Mouse (Mus musculus) frontal cortex, postnatal 14 days (tissue): ENCODE measurements around the gene Ptma.
A peak's percentile ranks its signal among the peaks of the same experiment; 100 is the strongest.
"Not testable (repeated sequence)": the region's sequence is repeated elsewhere in the genome, so short reads cannot be mapped to it uniquely, and the experiment has no call there.

ENCODE experiments used
- DNase-seq, 2 experiments: peaks; one replicate each; pipeline ENCODE4 v3.0.0; 2022; ENCODE audit warnings: low spot score in 2 of 2

Gene Ptma

GRCm38 (mm10) chr1:86526116-86526788, at the start of gene Ptma:
Gene Ptma (plus strand): TSS chr1:86526726.
- peak; percentile 99 to 100 for DNase-seq

GRCm38 (mm10) chr1:86477738-86478285, 48.7 kb upstream of the Ptma start:
- DNase-seq = no peak

GRCm38 (mm10) chr1:86479099-86479825, 47.3 kb upstream of the Ptma start:
- no peak for DNase-seq

GRCm38 (mm10) chr1:86480288-86480687, 46.2 kb upstream of the Ptma start:
- DNase-seq = no peak

DNA sequence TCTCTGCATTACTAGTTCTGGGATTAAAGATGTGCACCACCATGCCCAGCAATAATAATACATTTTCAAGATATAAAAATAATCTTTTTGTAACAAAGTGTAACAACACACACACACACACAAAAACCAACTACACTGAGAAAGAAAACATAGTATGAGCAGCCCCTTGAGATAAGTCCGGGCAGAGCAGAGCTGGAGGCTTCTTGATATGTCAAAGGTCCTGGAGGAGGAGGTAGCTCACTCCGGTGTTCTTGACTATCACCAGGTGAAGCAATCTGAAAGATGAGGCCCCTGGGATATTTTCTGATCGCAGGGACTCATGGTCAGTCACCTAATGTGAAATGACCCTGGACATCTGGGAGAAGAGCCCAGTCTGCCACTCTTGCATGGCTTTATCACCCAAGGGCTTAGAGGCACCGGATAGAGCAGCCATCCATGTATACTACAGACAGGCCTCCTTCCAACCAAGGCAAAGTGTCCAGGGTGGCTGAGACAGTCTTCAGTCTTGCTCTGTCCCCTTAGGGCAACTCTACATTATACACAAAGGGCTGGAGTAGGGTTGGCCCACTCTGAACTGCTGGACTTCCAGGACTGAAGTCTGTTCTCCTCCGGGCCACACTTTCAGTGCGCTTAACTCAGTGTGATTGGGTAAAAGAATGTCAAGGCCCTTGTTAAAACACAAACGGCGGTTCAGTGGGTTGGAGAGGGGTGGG, 45.6 kb upstream of the Ptma start:
- no peak for DNase-seq

GRCm38 (mm10) chr1:86481468-86481867, 45.1 kb upstream of the Ptma start:
- no peak for DNase-seq

GRCm38 (mm10) chr1:86482288-86482687, 44.2 kb upstream of the Ptma start:
- no peak for DNase-seq

DNA sequence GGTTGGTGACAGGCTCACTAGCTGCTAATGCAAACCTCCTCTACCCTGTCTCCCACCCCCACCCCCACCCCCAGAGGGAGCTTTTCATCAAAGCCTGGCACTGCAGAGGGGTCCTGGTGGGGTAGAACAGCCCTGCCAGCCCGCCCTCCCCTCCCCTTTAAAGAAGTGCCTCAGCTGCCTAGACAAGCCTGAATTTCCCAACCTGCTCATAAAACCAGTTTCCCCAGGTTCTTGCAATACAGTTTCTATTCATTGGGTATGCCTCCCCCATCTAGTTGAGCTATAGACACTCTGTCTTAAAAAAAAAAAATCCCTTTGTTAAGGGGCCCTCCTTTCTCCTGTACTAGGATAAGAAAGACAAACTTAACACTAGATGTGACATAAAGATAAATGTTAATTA, 43.8 kb upstream of the Ptma start:
- DNase-seq = no peak

DNA sequence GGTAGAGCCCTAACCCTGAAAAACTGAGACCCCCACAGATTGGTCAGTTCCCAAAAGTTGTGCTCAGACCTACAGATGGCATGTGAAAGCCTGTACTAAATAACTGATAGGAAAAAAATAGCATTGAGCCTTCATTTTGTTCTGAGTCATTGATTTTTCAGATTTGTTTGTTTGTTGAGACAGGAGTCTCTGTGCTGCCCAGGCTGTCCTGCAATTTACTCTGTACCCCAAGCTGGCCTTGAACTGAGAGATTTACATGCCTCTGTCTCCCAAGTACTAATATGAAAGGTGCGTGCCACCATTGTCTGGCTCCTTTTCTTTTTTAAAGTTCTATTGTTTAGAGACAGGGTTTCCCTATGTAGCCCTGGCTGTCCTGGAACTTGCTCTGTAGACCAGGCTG, 41.2 kb upstream of the Ptma start:
- no peak for DNase-seq

GRCm38 (mm10) chr1:86485858-86486257, 40.7 kb upstream of the Ptma start:
- DNase-seq = not testable (repeated sequence)

GRCm38 (mm10) chr1:86486703-86487294, 39.7 kb upstream of the Ptma start:
- DNase-seq = no peak

- peak; percentile 99 for DNase-seq
Observed at GRCm38 (mm10) chr1:86487295-86487907, 39.1 kb upstream of the Ptma start.

GRCm38 (mm10) chr1:86487908-86488314, 38.6 kb upstream of the Ptma start:
- DNase-seq = no peak

- DNase-seq = peak in 1 of 2 experiments; percentile 8
Observed at GRCm38 (mm10) chr1:86488326-86488725, 38.2 kb upstream of the Ptma start.

DNA sequence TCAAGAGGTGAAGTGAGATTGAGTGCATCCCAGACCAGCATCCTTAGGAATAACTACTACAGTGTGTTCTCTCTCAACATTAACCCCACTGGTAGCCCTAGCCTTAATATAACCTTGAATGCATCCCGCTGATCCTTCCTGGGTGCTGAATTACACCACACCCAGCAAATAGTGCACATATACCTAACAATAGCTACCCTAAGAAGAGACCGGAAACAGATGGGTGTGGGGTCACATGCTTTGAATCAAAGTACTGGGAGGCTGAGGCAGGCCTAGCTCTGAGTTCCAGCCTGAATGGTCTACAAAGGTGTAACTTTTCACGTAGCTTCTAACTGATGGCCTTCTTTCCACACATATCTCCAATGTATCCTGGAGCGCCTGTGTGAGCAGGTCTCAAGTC, 37.8 kb upstream of the Ptma start:
- DNase-seq = no peak

- DNase-seq = no peak
Observed at GRCm38 (mm10) chr1:86489901-86490300, 36.6 kb upstream of the Ptma start.

DNA sequence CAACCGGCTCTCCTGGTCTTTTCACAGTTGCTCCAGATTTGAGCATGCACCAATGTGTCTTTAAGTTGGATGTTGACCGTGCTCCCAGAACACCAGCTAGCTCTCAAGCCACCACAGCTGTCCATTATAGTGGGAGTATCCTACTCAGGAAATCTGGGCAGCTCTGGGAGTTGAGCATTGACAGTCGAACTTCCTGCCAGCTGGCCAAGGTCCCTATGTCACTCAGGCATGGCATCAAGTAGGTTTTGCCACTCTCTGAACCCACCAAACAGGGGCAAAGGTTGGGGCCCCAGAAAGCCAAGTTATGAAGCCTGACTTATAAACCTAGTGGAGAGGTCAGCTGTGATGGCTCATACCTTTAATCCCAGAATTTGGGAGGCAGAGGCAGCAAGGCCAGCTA, 35.8 kb upstream of the Ptma start:
- no peak for DNase-seq

DNA sequence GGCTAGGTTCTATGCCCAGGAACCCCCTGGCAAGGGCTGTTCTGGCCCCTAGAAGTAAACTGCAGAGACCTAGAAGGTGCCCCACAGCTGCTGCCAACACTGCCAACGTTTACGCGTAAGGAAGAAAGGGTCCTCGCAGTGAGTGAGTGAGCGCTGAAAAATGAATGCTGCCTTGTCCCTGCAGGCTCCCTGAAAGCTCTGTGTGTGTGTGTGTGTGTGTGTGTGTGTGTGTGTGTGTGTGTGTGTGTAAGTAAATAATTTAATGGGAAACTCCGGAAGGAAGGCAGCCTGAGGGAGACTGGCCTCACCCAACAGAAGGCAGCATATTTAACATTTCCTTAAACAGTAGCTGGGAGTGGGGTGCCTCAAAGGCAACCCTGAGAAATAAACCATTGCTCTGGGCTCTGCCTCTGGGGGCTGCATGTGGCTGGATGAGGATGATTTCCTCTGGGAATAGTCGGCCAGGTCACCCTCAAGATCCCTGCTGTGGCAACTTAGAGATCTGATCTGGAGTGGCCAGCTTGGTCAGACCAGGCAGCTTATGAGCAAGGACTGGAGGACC, 34.9 kb upstream of the Ptma start:
- DNase-seq = no peak

- peak in 1 of 2 experiments; percentile 7 for DNase-seq
Observed at GRCm38 (mm10) chr1:86492095-86493070, 34.1 kb upstream of the Ptma start.

- DNase-seq = no peak
Observed at GRCm38 (mm10) chr1:86493783-86494182, 32.7 kb upstream of the Ptma start.
